Mouse (Mus musculus) splenic B cell, adult 2 months (primary cell): ENCODE measurements around the gene Rcbtb2.

Experiments
- DNase-seq: peaks from one replicate; pipeline ENCODE4 v3.0.0-alpha.2; 2011; ENCODE audit warnings: low read depth, low spot score
- H3K27me3 ChIP-seq: 2 replicates; pipeline ENCODE4 v1.6.1; 2012; ENCODE audit warnings: mild to moderate bottlenecking, low read length, moderate library complexity, mixed read lengths; ENCODE audit not compliant: control insufficient read depth, poor library complexity, insufficient read depth, severe bottlenecking
- H3K36me3 ChIP-seq: 2 replicates; pipeline ENCODE4 v1.6.1; 2012; ENCODE audit warnings: mild to moderate bottlenecking, low read length, moderate library complexity, mixed read lengths; ENCODE audit not compliant: control insufficient read depth, poor library complexity, insufficient read depth, severe bottlenecking

Rcbtb2 gene

GRCm38 (mm10) chr14:73123381-73123780 is 544 bp downstream of the Rcbtb2 start:
- H3K27me3 ChIP-seq = no peaks in the 10 kb centered on the region
- H3K36me3 ChIP-seq = no peaks in the 10 kb centered on the region
- DNase-seq = no peak

- Histone ChIP-seq H3K27me3 (no peaks in the 10 kb centered on the region), H3K36me3 (no peaks in the 10 kb centered on the region)
- DNase-seq = peak; percentile 56
Observed at GRCm38 (mm10) chr14:73123786-73124185, 949 bp downstream of the Rcbtb2 start.

GRCm38 (mm10) chr14:73130519-73130918 is 7.7 kb downstream of the Rcbtb2 start:
- Histone ChIP-seq H3K27me3 (no peaks in the 10 kb centered on the region), H3K36me3 (no peaks in the 10 kb centered on the region)
- DNase-seq = no peak

- DNase-seq = no peak
- Histone ChIP-seq H3K36me3 (no peaks in the 10 kb centered on the region), H3K27me3 (no peaks in the 10 kb centered on the region)
Observed at GRCm38 (mm10) chr14:73131856-73132410, 9.1 kb downstream of the Rcbtb2 start.

GRCm38 (mm10) chr14:73132731-73133130 is 9.9 kb downstream of the Rcbtb2 start:
- Histone ChIP-seq H3K27me3 (no peaks in the 10 kb centered on the region), H3K36me3 (no peaks in the 10 kb centered on the region)
- DNase-seq = no peak

- Histone ChIP-seq H3K36me3 (no peaks in the 10 kb centered on the region), H3K27me3 (no peaks in the 10 kb centered on the region)
- no peak for DNase-seq
Observed at GRCm38 (mm10) chr14:73137234-73137633, 14.4 kb downstream of the Rcbtb2 start.

GRCm38 (mm10) chr14:73138483-73138882 is 15.6 kb downstream of the Rcbtb2 start:
- H3K36me3 ChIP-seq = no peaks in the 10 kb centered on the region
- no peak for DNase-seq
- no peaks in the 10 kb centered on the region for H3K27me3 ChIP-seq

- Histone ChIP-seq H3K27me3 (no peaks in the 10 kb centered on the region), H3K36me3 (no peaks in the 10 kb centered on the region)
- DNase-seq = no peak
Observed at GRCm38 (mm10) chr14:73139866-73140265, 17.0 kb downstream of the Rcbtb2 start.

GRCm38 (mm10) chr14:73141800-73142199 is 19.0 kb downstream of the Rcbtb2 start:
- no peaks in the 10 kb centered on the region for H3K36me3 ChIP-seq
- DNase-seq = no peak
- no peaks in the 10 kb centered on the region for H3K27me3 ChIP-seq

GRCm38 (mm10) chr14:73142421-73142895 is 19.6 kb downstream of the Rcbtb2 start:
- no peaks in the 10 kb centered on the region for H3K27me3 ChIP-seq
- no peak for DNase-seq

GRCm38 (mm10) chr14:73142896-73143709 is 20.3 kb downstream of the Rcbtb2 start:
- Histone ChIP-seq H3K36me3 (no peaks in the 10 kb centered on the region), H3K27me3 (no peaks in the 10 kb centered on the region)
- DNase-seq = peak; percentile 85

More at GRCm38 (mm10) chr14:73142421-73142895, 19.6 kb downstream of the Rcbtb2 start:
- H3K36me3 ChIP-seq = no peaks in the 10 kb centered on the region

GRCm38 (mm10) chr14:73143710-73144420 is 21.0 kb downstream of the Rcbtb2 start:
- Histone ChIP-seq H3K36me3 (no peaks in the 10 kb centered on the region), H3K27me3 (no peaks in the 10 kb centered on the region)
- no peak for DNase-seq

- no peaks in the 10 kb centered on the region for H3K36me3 ChIP-seq
- peak; percentile 9 for DNase-seq
- no peaks in the 10 kb centered on the region for H3K27me3 ChIP-seq
Observed at GRCm38 (mm10) chr14:73145531-73145930, 22.7 kb downstream of the Rcbtb2 start.

- no peak for DNase-seq
- no peaks in the 10 kb centered on the region for H3K36me3 ChIP-seq
- H3K27me3 ChIP-seq = no peaks in the 10 kb centered on the region
Observed at GRCm38 (mm10) chr14:73146721-73147120, 23.9 kb downstream of the Rcbtb2 start.

GRCm38 (mm10) chr14:73148125-73148524 is 25.3 kb downstream of the Rcbtb2 start:
- H3K27me3 ChIP-seq = no peaks in the 10 kb centered on the region
- DNase-seq = no peak

More at GRCm38 (mm10) chr14:73148125-73148524, 25.3 kb downstream of the Rcbtb2 start:
- H3K36me3 ChIP-seq = 0 out of 2 replicates have a peak, but pooled peaks cover 2% of the 10 kb centered on the region
